Mouse (Mus musculus): ENCODE measurements around the gene Rapgef1.

Gene Rapgef1

DNA sequence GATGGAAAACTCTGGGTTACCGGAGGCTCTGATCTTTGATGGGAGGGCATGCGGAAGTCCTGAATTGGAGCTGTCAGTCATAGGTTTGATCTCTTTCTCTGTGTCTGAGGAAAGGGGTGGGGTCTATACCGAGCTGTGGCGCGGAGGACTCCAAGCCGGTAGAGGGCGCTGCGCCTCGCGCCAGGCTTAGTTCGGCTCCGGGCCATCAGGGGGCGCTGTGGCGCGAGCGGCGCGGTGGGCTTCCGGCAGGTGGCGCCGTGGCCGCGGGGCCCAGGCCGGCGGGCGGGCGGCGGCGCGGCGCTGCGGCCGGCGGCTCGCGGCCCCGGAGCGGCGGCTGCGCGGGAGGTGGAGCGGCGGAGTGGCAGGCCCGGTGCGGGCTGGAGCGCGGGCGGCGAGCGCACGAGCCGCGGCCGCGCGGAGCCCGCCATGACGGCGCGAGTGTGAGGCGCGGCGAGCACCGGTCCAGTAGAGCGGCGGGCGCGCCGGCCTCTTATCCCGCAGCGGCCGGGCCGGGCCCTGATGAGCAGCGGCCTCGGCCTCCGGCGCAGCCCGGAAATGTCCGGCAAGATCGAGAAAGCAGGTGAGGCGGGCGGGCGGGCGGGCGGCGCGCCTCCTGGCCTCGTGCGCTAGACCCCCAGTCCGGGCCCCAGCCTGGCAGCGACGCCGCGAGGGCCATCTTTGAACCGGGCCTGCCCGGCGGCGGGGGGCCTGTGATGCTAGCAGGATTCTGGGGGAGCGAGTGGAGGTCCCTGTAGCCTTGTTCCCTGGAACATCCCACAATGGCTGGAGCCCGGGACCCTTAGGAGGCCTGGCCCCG lies at the start of gene Rapgef1:
TSS of gene Rapgef1 (plus strand) at position 237 of the 817 bp plus-strand sequence.
- peak; percentile 84 to 93 for DNase-seq (ENCODE audit: low spot score in 2 of 2)

DNA sequence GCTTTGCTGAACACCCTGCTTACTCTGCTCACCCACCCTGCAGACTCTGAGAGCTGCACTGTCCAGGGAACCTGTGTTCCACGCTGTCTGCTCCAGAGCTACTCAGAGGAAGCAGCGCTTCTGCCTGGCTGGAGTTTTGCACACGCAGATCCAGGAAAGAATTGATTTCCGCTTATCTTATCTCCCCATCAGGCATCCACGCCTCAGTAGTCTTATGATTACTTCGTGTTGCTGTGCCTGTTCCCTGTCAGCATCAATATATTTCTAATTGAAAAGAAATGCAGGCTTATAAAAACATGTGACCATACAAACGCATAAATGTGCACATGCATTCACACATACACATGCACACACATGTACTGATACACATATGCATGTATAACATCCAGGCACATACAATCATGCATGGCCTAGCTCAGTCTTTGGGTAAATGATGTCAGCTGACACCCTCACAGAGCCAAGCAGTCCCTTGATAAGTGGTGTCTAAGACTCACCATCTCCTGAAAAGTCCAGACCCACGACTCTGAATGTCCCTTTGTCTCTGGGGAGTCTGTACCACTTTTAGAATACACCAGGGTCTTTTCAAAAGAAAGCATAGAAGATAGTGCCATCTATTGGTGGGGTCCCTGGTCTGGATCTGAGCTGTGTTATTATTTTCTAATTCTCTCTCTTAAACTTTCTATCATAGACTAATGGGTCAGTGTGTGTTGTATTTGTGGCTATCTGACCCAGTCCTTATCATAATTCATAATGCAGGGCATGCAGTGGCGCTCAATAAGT lies 47.4 kb upstream of the Rapgef1 start:
- DNase-seq (ENCODE audit: low spot score in 2 of 2): no peak

- no peak for DNase-seq (ENCODE audit: low spot score in 2 of 2)
These were observed 46.6 kb upstream of the Rapgef1 start for GRCm38 (mm10) chr2:29572811-29573427.

DNA sequence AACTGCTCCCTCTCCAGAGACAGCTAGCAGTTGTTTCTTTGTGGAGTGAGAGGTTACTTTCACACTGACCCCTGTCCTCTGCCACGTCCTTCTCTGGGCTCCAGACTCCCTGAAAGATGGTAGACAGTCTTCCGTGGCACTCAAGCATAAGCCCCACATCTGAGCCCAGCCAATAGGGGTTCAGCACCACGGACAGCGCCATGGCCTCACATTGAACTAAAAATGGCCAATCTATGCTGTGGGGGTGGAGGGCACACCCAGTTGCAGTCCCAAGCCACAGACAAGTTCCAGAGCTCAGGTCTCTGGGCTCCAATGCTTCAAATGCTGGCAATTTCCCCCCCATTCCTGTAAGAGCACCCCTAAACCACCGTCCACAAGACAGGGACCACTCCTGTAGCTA lies 45.9 kb upstream of the Rapgef1 start:
- peak in 1 of 2 experiments; percentile 39 for DNase-seq (ENCODE audit: low spot score in 2 of 2)

- DNase-seq (ENCODE audit: low spot score in 2 of 2): no peak
These were observed 45.3 kb upstream of the Rapgef1 start for GRCm38 (mm10) chr2:29574187-29574586.

DNA sequence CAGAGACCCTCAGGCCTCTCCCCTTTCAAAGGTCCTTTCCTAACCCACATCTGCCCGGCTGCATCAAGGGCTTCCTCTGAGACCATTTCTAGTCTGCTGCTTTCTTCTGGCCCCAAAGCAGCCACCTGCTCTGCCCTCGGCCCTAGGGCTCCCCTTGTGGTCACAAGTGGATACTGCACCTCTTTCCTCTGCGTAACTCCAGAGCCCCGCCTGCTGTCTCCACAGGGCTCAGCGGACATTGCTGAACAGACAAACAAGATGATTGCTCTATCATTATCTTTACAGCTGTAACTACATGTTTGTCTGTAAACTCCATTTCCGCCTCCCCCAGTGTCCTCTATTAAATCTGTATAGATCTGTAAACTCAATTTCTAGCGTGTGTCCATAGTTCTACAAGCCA lies 37.1 kb upstream of the Rapgef1 start:
- peak; percentile 50 to 73 for DNase-seq (ENCODE audit: low spot score in 2 of 2)

DNA sequence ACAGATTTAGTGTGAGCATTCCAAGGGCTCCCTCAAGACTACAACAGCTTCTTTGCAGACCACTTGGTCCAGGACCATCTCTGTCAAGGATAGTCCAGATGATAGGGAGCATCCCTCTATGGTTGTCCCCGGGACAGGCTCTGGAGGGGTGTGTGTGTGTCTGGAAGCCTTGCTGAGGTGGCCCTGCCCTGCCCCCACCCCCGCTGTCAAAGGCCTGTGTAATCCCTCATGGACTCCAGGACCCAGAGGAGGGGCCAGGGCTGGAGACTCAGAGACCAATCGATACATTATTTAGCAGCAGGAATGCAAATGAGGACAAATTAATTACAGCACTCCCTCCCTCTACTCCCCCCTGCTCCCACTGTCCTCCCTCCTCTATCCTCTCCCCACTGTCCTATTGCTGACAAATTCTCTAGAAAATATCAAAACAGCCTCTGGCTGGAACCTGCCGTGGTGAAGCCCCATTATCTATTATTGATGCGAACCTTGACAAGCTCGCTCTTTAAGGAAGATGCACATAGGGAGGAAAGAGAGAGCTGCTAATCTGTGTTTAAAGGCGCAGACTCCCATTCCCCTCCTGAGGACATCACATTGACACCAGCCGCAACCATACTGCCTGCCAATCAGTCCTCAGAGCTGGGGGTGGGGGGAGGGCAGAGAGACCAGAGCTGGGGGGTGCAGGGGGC lies 33.4 kb upstream of the Rapgef1 start:
- DNase-seq (ENCODE audit: low spot score in 2 of 2): no peak

DNA sequence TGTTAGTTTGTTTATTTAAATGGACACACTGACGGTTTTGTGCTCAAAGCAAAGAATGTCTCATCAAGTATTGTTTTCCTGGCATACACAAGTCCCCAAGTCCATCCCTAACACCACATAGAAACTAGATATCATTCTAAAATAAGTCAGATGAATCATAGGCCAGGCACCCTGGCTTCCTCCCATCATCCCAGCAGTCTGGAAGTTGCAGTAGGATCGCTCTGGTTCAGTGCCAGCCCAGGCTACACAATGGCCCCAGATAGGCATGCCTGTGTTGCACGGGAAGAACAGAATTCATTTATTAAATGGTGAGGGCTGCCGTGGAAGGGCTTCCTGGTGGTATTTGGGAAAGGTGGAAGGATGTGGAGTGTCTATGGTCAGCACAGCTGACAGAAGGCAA lies 31.5 kb upstream of the Rapgef1 start:
- no peak for DNase-seq (ENCODE audit: low spot score in 2 of 2)

DNA sequence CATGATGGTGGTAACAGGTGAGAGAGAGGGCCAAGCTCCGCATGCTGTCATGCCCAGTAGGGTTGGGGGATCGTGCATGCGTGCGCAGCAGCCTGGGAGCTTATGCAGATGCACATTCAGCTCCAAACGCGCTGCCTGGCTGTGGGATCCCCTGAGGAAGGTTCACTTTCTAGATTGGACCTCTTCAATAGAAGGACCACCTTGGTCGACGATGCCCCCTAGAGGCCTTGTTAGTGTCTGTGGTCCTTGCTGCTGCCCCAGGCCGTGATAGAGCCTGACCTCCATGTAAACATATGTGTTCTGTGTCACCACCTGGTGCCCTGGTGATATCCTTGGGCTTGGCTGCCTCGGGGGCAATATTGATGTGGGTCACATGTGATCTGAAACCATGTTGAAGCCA lies 30.3 kb upstream of the Rapgef1 start:
- DNase-seq (ENCODE audit: low spot score in 2 of 2): no peak

DNA sequence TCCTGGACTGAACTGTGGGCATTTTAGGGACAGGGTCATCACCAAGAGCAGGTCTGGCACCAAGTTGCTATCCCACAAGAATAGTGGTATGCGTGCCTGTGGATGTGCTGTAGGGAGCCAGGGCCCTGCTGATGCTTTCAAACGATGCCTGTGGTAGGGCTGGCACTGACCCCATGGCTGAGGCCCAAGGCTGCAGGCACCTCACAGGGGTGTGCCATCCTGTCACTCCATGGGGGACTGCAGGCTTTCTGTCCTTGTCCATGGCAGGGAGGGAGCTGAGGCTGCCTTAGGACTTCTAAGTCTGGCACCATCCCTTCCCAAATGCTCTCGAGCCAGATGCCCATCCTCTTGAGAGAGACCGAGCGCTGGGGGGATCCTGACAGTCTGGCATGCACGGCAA lies 27.9 kb upstream of the Rapgef1 start:
- no peak for DNase-seq (ENCODE audit: low spot score in 2 of 2)

- DNase-seq (ENCODE audit: low spot score in 2 of 2): no peak
These were observed 27.0 kb upstream of the Rapgef1 start for GRCm38 (mm10) chr2:29592537-29592936.

DNA sequence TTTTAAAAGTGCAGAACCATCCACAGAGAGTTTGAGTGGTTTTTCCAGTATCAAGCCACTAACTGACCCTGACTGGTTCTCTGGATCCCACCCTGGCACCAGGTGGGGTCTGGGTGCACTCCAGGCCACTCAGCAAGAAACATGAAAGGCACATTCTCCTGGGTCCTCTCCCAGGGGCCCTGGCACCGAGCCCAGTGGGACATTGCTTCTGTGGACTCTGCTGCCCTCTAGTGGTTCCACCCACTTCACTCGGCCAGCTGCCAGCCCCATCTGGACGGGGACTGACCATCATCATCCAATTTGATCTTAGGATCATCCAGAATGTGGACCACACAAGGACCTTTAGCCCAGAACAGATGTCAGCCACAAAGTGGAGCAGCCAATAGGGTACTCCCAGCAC lies 15.6 kb upstream of the Rapgef1 start:
- peak; percentile 34 to 57 for DNase-seq (ENCODE audit: low spot score in 2 of 2)

- DNase-seq (ENCODE audit: low spot score in 2 of 2): no peak
These were observed 13.9 kb upstream of the Rapgef1 start for GRCm38 (mm10) chr2:29605591-29605990.

DNA sequence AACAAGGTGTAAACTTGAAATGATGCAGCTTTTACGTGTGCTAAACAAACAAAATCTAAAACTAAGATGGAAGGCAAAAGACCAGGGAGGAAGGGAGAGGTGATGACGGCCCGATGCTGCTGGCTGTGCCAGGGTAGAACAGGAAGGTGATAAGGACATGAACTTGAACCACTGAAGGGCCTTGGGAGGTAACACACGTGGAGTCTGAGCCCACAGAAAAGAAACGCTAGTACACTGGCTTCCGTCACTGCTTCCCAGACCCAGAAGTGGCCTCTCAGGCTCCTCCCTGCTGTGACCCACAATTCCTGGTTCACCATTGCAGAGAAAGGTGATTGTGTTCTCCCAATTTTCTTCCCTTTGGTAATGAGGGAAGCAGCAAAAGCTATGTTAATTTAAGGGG lies 13.1 kb upstream of the Rapgef1 start:
- DNase-seq (ENCODE audit: low spot score in 2 of 2): no peak

- no peak for DNase-seq (ENCODE audit: low spot score in 2 of 2)
These were observed 2.2 kb upstream of the Rapgef1 start for GRCm38 (mm10) chr2:29617341-29617740.

- DNase-seq (ENCODE audit: low spot score in 2 of 2): no peak
These were observed 515 bp upstream of the Rapgef1 start for GRCm38 (mm10) chr2:29618926-29619483.

DNA sequence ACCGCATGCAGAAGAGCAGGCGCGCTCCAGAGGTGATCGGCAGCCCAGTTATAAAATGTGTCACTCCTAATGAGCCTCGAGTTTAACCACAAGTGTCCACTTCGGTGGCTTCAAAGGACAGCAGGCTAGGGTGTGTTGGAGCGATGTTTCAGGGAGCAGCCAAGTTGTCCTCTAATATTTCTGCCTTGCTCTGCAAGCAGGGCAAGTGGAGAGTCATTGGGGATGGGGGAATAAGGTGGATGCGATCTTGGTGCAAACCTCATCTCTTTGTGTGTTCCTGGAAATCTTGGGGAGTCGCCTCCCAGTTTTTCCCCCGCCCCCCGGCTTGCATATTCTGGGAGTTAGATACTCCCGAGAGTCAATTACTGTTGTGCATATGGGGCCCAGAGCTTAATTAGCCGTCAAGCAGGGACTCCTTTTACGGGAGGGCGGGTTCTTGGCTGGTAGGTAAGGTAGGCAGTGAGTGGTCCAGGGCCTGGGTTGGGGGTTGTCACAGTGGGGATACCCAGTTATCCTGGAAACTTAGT lies 844 bp downstream of the Rapgef1 start:
- DNase-seq (ENCODE audit: low spot score in 2 of 2): no peak

DNA sequence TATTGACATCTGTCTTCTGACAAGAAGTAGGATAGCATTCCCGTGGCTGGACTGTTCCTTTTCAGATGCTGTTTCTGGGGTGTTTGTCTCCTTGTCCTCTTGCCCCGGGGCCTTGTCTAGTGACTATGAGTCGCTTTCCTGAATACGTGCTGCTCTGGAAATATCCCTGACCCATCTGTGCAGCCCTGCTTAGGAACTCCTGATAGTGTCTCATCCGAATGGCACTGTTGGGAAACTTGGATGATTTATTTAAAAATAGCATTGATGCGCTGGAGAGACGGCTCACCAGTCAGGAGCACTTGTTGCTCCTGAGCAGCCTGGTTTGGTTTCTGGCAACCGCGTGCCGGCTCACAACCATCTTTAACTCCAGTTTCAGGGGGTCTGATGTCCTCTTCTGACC lies 1.6 kb downstream of the Rapgef1 start:
- DNase-seq (ENCODE audit: low spot score in 2 of 2): no peak

- no peak for DNase-seq (ENCODE audit: low spot score in 2 of 2)
These were observed 2.1 kb downstream of the Rapgef1 start for GRCm38 (mm10) chr2:29621636-29622035.

GRCm38 (mm10) chr2:29622126-29623005 lies 2.8 kb downstream of the Rapgef1 start:
- no peak for DNase-seq (ENCODE audit: low spot score in 2 of 2)

Measured in spleen, postnatal 14 days (tissue).